Mouse (Mus musculus) ES-Bruce4 (cell line): ENCODE measurements around the gene Olfr102. TPM values are rescaled to one million over a fixed set of nuclear protein-coding genes. Genes with fewer than 3 reads are reported as not detected.

ENCODE experiments used
- H3K27ac ChIP-seq: 2 replicates; pipeline ENCODE4 v1.5.1; 2012; ENCODE audit warnings: low read length, inconsistent platforms; ENCODE audit not compliant: insufficient read depth
- H3K27me3 ChIP-seq: 2 replicates; pipeline ENCODE4 v1.6.1; 2012; ENCODE audit warnings: mild to moderate bottlenecking, low read length, inconsistent platforms; ENCODE audit not compliant: control insufficient read depth, poor library complexity, insufficient read depth, severe bottlenecking
- H3K36me3 ChIP-seq: 2 replicates; pipeline ENCODE4 v1.6.1; 2012; ENCODE audit warnings: inconsistent platforms, mild to moderate bottlenecking, low read length, moderate library complexity; ENCODE audit not compliant: control insufficient read depth, poor library complexity, insufficient read depth, severe bottlenecking
- H3K4me1 ChIP-seq: one replicate; pipeline ENCODE4 v1.8.1; 2011; ENCODE audit warnings: low read length; ENCODE audit not compliant: control insufficient read depth, insufficient read depth
- H3K4me3 ChIP-seq: 2 replicates; pipeline ENCODE4 v1.5.1; 2011; ENCODE audit warnings: low read depth, mild to moderate bottlenecking, low read length
- H3K9ac ChIP-seq: 2 replicates; pipeline ENCODE4 v1.6.1; 2012; ENCODE audit warnings: low read depth, mild to moderate bottlenecking, inconsistent platforms; ENCODE audit not compliant: poor library complexity, severe bottlenecking
- H3K9me3 ChIP-seq: replicated peaks from 2 replicates; pipeline ENCODE4 v1.6.1; 2012; ENCODE audit warnings: mild to moderate bottlenecking, low read length, inconsistent platforms; ENCODE audit not compliant: control insufficient read depth, poor library complexity, insufficient read depth, severe bottlenecking
- CTCF ChIP-seq: IDR thresholded peaks from one replicate; pipeline ENCODE4 v1.8.1; 2011; ENCODE audit warnings: low read depth, low read length
- EP300 ChIP-seq: IDR thresholded peaks from 2 replicates; pipeline ENCODE4 v1.6.1; 2011; ENCODE audit warnings: low read depth, low read length; ENCODE audit not compliant: insufficient read depth
- POLR2A ChIP-seq: IDR thresholded peaks from one replicate; pipeline ENCODE4 v1.8.1; 2011; ENCODE audit warnings: low read length; ENCODE audit not compliant: insufficient read depth
- polyA plus RNA-seq: library from polyadenylated mRNA; stranded (reverse); fragments of >200 nt; gene quantifications from 2 replicates; pipeline ENCODE4 v1.2.4, GENCODE M21; 2011; ENCODE audit warnings: low read depth; ENCODE audit not compliant: missing spikeins, insufficient read depth, insufficient read length

The Olfr102 gene
- polyA plus RNA-seq, 1 experiment, result not detected

DNA sequence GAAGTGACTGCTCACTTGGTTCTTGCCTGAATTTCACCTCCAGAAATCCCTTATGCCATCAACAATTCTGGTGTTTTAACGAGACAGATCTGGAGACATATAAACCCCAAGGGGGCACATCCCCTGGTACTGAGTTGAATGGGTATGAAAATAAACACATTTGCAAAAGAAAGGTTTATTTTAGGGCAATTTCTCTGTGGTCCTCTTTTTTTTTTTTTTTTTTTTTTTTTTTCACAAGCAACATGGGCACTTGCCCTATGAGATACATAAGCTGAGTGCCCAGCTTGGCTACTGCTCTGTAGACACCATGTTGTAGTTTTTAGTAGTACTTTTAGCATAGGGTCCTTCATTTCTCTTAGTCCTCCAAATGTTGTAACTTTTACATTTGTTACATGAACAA, 33.5 kb downstream of the Olfr102 start, which contains the start of gene Olfr99:
Olfr99 (minus strand) TSS at position 101 of the 400 bp plus-strand sequence.
- H3K9ac ChIP-seq, result no peak within 1 kb of the TSS
- no peaks in the 10 kb centered on the region for H3K9me3 ChIP-seq
- H3K27me3 ChIP-seq, result no peaks in the 10 kb centered on the region
- H3K4me3 ChIP-seq, result no peak within 1 kb of the TSS
- no peaks in the 10 kb centered on the region for H3K4me1 ChIP-seq
- TF ChIP-seq EP300, result no peak
- no peak for TF ChIP-seq POLR2A
- TF ChIP-seq CTCF, result no peak
- no peaks in the 10 kb centered on the region for H3K36me3 ChIP-seq
- no peak within 1 kb of the TSS for H3K27ac ChIP-seq

GRCm38 (mm10) chr17:37280331-37280730, 36.5 kb downstream of the Olfr102 start:
- Histone ChIP-seq H3K27me3 (no peaks in the 10 kb centered on the region), H3K4me3 (no peak overlapping the region), H3K9me3 (no peaks in the 10 kb centered on the region), H3K36me3 (no peaks in the 10 kb centered on the region), H3K4me1 (no peaks in the 10 kb centered on the region), H3K9ac (no peak overlapping the region), H3K27ac (no peak overlapping the region)
- no peak for TF ChIP-seq CTCF
- no peak for TF ChIP-seq POLR2A
- TF ChIP-seq EP300, result no peak

DNA sequence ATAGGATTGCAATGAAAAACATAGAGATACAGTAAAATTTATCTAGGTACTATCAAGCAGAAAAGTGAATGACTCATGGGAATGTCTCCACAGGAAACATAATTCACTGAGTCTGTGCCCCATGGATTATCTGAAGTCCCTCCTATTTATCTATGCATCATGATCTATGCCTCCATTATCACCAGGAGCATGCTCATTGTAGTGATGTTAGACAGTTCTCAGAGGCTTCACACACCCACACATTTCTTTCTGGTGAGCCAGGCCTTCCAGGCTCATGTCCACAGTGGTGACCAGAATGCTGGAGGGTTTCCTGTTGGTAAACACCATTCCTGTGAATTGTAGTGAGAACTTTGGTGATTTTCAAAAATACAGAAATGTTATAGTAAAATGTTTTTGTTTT, 40.3 kb downstream of the Olfr102 start:
- TF ChIP-seq POLR2A (no peak), CTCF (no peak), EP300 (no peak)
- H3K27me3 ChIP-seq, result no peaks in the 10 kb centered on the region
- no peaks in the 10 kb centered on the region for H3K4me1 ChIP-seq
- H3K27ac ChIP-seq, result no peak overlapping the region
- H3K4me3 ChIP-seq, result no peak overlapping the region
- H3K36me3 ChIP-seq, result no peaks in the 10 kb centered on the region
- H3K9me3 ChIP-seq, result no peaks in the 10 kb centered on the region
- no peak overlapping the region for H3K9ac ChIP-seq

DNA sequence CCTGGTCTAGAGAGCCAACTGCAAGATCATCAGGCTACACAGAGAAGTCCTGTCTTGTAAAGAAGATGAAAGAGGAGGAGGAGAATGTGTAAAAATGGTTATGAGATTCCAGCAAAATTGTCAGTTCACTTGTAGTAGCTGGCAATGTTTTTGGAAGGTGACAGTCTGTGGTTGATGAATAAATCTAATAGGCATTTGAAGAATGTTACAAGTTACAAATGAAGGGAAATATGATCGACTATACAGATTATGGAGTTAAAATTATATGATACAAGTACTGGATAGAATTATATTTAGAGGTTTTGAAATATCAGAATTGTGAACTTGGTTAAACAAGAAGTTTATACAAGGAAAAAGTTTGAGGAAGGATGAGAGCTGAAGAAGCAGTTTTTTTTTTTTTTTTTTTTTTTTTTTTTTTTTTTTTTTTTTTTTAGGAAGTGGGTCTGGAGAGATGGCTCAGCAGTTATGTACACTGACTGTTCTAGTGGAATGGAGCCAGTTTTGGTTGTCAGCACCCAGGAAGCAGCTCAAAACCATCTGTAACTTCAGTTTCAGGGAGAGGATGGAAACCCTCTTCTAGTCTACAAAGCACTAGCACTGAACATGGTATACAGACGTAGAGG, 41.1 kb downstream of the Olfr102 start:
- Histone ChIP-seq H3K9me3 (no peaks in the 10 kb centered on the region), H3K27ac (no peak overlapping the region), H3K9ac (no peak overlapping the region), H3K27me3 (no peaks in the 10 kb centered on the region), H3K4me3 (no peak overlapping the region), H3K4me1 (no peaks in the 10 kb centered on the region), H3K36me3 (no peaks in the 10 kb centered on the region)
- TF ChIP-seq CTCF (no peak), EP300 (no peak)

DNA sequence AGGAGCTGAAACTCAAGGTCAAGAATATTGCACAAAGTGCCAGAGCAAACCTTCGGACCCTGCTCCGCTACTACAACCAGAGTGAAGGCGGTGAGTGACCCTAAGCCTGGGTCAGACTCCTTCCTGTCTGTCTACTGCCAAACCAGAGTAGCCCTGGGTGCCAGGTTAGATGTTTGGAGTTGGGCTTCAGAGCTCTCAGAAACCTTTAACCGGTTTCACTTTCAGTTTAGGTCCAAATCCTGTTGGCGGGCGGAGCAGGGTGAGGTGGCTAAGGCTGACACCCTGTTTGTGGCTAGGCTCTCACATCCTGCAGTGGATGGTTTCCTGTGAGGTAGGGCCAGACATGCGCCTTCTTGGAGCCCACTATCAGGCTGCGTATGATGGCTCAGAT, 46.2 kb downstream of the Olfr102 start:
- no peak overlapping the region for H3K27ac ChIP-seq
- no peaks in the 10 kb centered on the region for H3K9me3 ChIP-seq
- TF ChIP-seq CTCF, result no peak
- no peak for TF ChIP-seq EP300
- no peak for TF ChIP-seq POLR2A
- H3K9ac ChIP-seq, result peak overlapping the region; percentile 61; the same call in 1 of the 2 replicates
- no peaks in the 10 kb centered on the region for H3K27me3 ChIP-seq
- peak overlapping the region; percentile 95 for H3K4me3 ChIP-seq
- H3K36me3 ChIP-seq, result no peaks in the 10 kb centered on the region
- H3K4me1 ChIP-seq, result no peaks in the 10 kb centered on the region

GRCm38 (mm10) chr17:37270058-37270701, 46.7 kb downstream of the Olfr102 start, which contains the start of gene H2-M3:
Gene H2-M3 (plus strand): TSS chr17:37270220.
- Histone ChIP-seq H3K27me3 (no peaks in the 10 kb centered on the region), H3K4me1 (no peaks in the 10 kb centered on the region), H3K9me3 (no peaks in the 10 kb centered on the region), H3K27ac (no peak within 1 kb of the TSS), H3K9ac (peak within 1 kb of the TSS; percentile 61), H3K36me3 (no peaks in the 10 kb centered on the region), H3K4me3 (peak within 1 kb of the TSS; percentile 95)
- TF ChIP-seq EP300, result no peak
- no peak for TF ChIP-seq CTCF
- no peak for TF ChIP-seq POLR2A
